Mouse (Mus musculus): ENCODE data around the gene Tlr7. TPM values are rescaled to one million over a fixed set of nuclear protein-coding genes. Genes with fewer than 3 reads are reported as not detected.

Gene Tlr7
- polyA plus RNA-seq, 1 experiment from 2014 or later = 0.47 TPM

DNA sequence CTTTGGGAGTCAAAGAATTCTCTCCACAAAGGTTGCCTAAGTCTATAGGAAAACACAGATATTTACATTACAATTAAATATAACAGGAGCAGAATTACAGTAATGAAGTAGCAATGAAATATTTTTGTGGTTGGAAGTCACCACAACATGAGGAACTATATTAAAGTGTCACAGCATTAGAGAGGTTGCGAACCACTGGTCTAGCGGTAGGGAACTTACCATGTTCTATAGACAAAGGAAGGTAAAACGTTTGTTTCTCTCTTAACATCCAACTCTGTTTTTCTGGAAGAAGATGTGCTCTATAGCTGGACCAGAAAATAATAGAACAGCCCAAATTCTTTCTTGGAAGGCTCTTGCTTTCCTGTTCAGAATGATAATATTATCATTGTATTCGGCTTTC lies 66.8 kb downstream of the Tlr7 start:
- Histone ChIP-seq H3K4me1 (replicated peaks) (no peaks in the 10 kb centered on the region), H3K27me3 (ENCODE audit: insufficient read depth, poor library complexity, severe bottlenecking) (peaks cover 54% of the 10 kb centered on the region), H3K9me3 (no peaks in the 10 kb centered on the region), H3K4me3 (no peak overlapping the region), H3K27ac (no peak overlapping the region), H3K36me3 (no peaks in the 10 kb centered on the region)
- WGBS = 86% methylated on average over 4 of the region's 4 CpGs
- no peak for DNase-seq (ENCODE audit: low spot score)

Other genes starting within 250 kb of the Tlr7 start
- 4,143 and 5,498 TPM in 2 replicates for gene Tmsb4x, start 121.2 kb downstream of the Tlr7 start, polyA plus RNA-seq (2016; fragmentation: Nextera tagmentation; extraction: Ambion mirVana)
- 0.17 TPM in 1 of 2 replicates, not detected in the other for gene Tlr8, start 66.2 kb downstream of the Tlr7 start, polyA plus RNA-seq (2016; fragmentation: Nextera tagmentation; extraction: Ambion mirVana)
- 16.8 and 24.0 TPM in 2 replicates for gene Prps2, start 52.2 kb upstream of the Tlr7 start, polyA plus RNA-seq (2016; fragmentation: Nextera tagmentation; extraction: Ambion mirVana)

All from hindbrain, embryonic 10.5 days (tissue).